In genomic region chr6:135433753-135434152, GRCm38 (mm10) we compare ENCODE assay signal across 19 mouse cellular contexts.
"Had no signal": no experiment of that assay in that cellular context is flagged by ENCODE, and none has a peak within 500 bp of the region (broad histone marks: within the 10 kb centered on the region; RNA-seq: fewer than 3 reads in every experiment).

No protein-coding gene starts in this region.

- DNase-seq: kidney, adult 8-10 months; kidney, postnatal 10 days; kidney, postnatal 36 days; left cerebral cortex, postnatal 4 days; liver, postnatal 0 days; lung, postnatal 14 days; retina, postnatal 1 day; thymus, adult 2 months; thymus, postnatal 14 days; thymus, postnatal 4 days had no signal

- H3K27ac ChIP-seq: kidney, embryonic 15.5 days; limb, embryonic 12.5 days; limb, embryonic 15.5 days; liver, embryonic 14.5 days; macrophage; midbrain, embryonic 12.5 days; midbrain, embryonic 15.5 days; neural tube, embryonic 13.5 days had no signal

- H3K9me3 ChIP-seq: limb, embryonic 15.5 days; midbrain, embryonic 15.5 days; neural tube, embryonic 13.5 days had no signal

- H3K36me3 ChIP-seq: kidney, embryonic 15.5 days; limb, embryonic 12.5 days; limb, embryonic 15.5 days; midbrain, embryonic 12.5 days; midbrain, embryonic 15.5 days; neural tube, embryonic 13.5 days had no signal

- H3K4me2 ChIP-seq: kidney, embryonic 15.5 days; limb, embryonic 12.5 days; limb, embryonic 15.5 days; liver, embryonic 11.5 days; midbrain, embryonic 12.5 days; midbrain, embryonic 15.5 days; neural tube, embryonic 13.5 days had no signal

- H3K4me1 ChIP-seq: kidney, embryonic 15.5 days; limb, embryonic 15.5 days; midbrain, embryonic 12.5 days; midbrain, embryonic 15.5 days had no signal

- H3K9ac ChIP-seq: kidney, embryonic 15.5 days; limb, embryonic 12.5 days; limb, embryonic 15.5 days; liver, embryonic 14.5 days; liver, postnatal 0 days; midbrain, embryonic 12.5 days; midbrain, embryonic 15.5 days; neural tube, embryonic 13.5 days had no signal

- H3K4me3 ChIP-seq: kidney, embryonic 15.5 days; limb, embryonic 12.5 days; limb, embryonic 15.5 days; midbrain, embryonic 12.5 days; midbrain, embryonic 15.5 days; neural tube, embryonic 13.5 days had no signal

- ATAC-seq: liver, postnatal 0 days; midbrain, embryonic 15.5 days had no signal

- H3K27me3 ChIP-seq: kidney, embryonic 15.5 days; limb, embryonic 12.5 days; limb, embryonic 15.5 days; midbrain, embryonic 12.5 days; midbrain, embryonic 15.5 days; neural tube, embryonic 13.5 days had no signal
